ENCODE assay signal across 10 mouse cellular contexts in genomic region chr7:49163789-49164188, GRCm38 (mm10).
A peak's percentile ranks its signal among the peaks of the same experiment; 100 is the strongest.
DNase-seq lines count a peak whose midpoint lies in the region; ATAC-seq and TF ChIP-seq lines count a peak whose summit lies in the region.
"Had no signal": no experiment of that assay in that cellular context is flagged by ENCODE, and none has a peak within 500 bp of the region (broad histone marks: within the 10 kb centered on the region; RNA-seq: fewer than 3 reads in every experiment).

No protein-coding gene starts in this region.

- no peaks in the 10 kb centered on the region for H3K36me3 ChIP-seq in embryonic facial prominence, embryonic 13.5 days
- no peaks in the 10 kb centered on the region for H3K36me3 ChIP-seq in embryonic facial prominence, embryonic 10.5 days (replicated peaks)
- H3K36me3 ChIP-seq in midbrain, embryonic 14.5 days (ENCODE audit: control insufficient read depth, insufficient read depth, low read length) = no peaks in the 10 kb centered on the region

- H3K27ac ChIP-seq in embryonic facial prominence, embryonic 13.5 days = peak overlapping the region; percentile 16; the same call in 1 of the 2 replicates
- H3K27ac ChIP-seq in embryonic facial prominence, embryonic 10.5 days (replicated peaks) = no peak overlapping the region
- peak overlapping the region; percentile 43; the same call in 1 of the 2 replicates for H3K27ac ChIP-seq in layer of hippocampus, adult 2 months
- H3K27ac ChIP-seq in midbrain, embryonic 14.5 days (replicated peaks; ENCODE audit: low read depth, low read length) = peak overlapping the region; percentile 69

- whole genome bisulfite sequencing in embryonic facial prominence, embryonic 13.5 days = 40% methylated on average over 11 of the region's 11 CpGs
- 70% methylated on average over 11 of the region's 11 CpGs for WGBS in embryonic facial prominence, embryonic 10.5 days
- WGBS in midbrain, embryonic 14.5 days = 16% methylated on average over 11 of the region's 11 CpGs

- no peak overlapping the region for H3K4me3 ChIP-seq in embryonic facial prominence, embryonic 13.5 days
- H3K4me3 ChIP-seq in embryonic facial prominence, embryonic 10.5 days = no peak overlapping the region
- H3K4me3 ChIP-seq in layer of hippocampus, adult 2 months = 0 out of 2 replicates have a peak overlapping the region, but pooled peaks have one; percentile 20
- no peak overlapping the region for H3K4me3 ChIP-seq in midbrain, embryonic 14.5 days (replicated peaks; ENCODE audit: low read depth, low read length)

- no peak for TF ChIP-seq CTCF in layer of hippocampus, adult 2 months (conservative IDR thresholded peaks at IDR 0.05)

- H3K4me2 ChIP-seq in embryonic facial prominence, embryonic 13.5 days = no peak overlapping the region
- no peak overlapping the region for H3K4me2 ChIP-seq in midbrain, embryonic 14.5 days (ENCODE audit: low read length)

- no peaks in the 10 kb centered on the region for H3K27me3 ChIP-seq in embryonic facial prominence, embryonic 13.5 days
- H3K27me3 ChIP-seq in embryonic facial prominence, embryonic 10.5 days (replicated peaks; ENCODE audit: low read depth, poor library complexity, severe bottlenecking) = no peaks in the 10 kb centered on the region
- H3K27me3 ChIP-seq in midbrain, embryonic 14.5 days (ENCODE audit: control insufficient read depth, insufficient read depth, low read length) = no peaks in the 10 kb centered on the region

- no peak for DNase-seq in embryonic facial prominence, embryonic 10.5 days (ENCODE audit: low spot score)
- DNase-seq in layer of hippocampus, adult 2 months (ENCODE audit: low spot score in 2 of 2) = peak in 1 of 2 experiments; percentile 42
- DNase-seq in layer of hippocampus, adult 9-10 months (ENCODE audit: low spot score) = no peak
- peak; percentile 36 for DNase-seq in heart, postnatal 4 days
- DNase-seq in midbrain, embryonic 14.5 days = peak; percentile 73
- no peak for DNase-seq in adrenal gland, postnatal 36 days
- DNase-seq in gastrocnemius, postnatal 10 days = no peak
- DNase-seq: adrenal gland, postnatal 25 days had no signal

- no peak for ATAC-seq in embryonic facial prominence, embryonic 13.5 days (ENCODE audit: insufficient number of reproducible peaks, insufficient read depth, low FRiP score, low TSS enrichment, low read depth)
- ATAC-seq in midbrain, embryonic 14.5 days (ENCODE audit: low FRiP score, low TSS enrichment) = no peak
- ATAC-seq: intestine, embryonic 16.5 days had no signal

- 0 out of 2 replicates have a peak overlapping the region, but pooled peaks have one; percentile 3 for H3K9ac ChIP-seq in embryonic facial prominence, embryonic 13.5 days
- H3K9ac ChIP-seq in midbrain, embryonic 14.5 days (replicated peaks; ENCODE audit: low read length) = no peak overlapping the region

- H3K9me3 ChIP-seq in embryonic facial prominence, embryonic 13.5 days = no peaks in the 10 kb centered on the region
- H3K9me3 ChIP-seq in embryonic facial prominence, embryonic 10.5 days = no peaks in the 10 kb centered on the region
- H3K9me3 ChIP-seq in midbrain, embryonic 14.5 days (ENCODE audit: control insufficient read depth, low read length) = no peaks in the 10 kb centered on the region

- H3K4me1 ChIP-seq in embryonic facial prominence, embryonic 13.5 days = peaks cover 29% of the 10 kb centered on the region
- H3K4me1 ChIP-seq in embryonic facial prominence, embryonic 10.5 days = peaks cover 6% of the 10 kb centered on the region; the same call in 1 of the 2 replicates
- peaks cover 54% of the 10 kb centered on the region for H3K4me1 ChIP-seq in midbrain, embryonic 14.5 days (ENCODE audit: control insufficient read depth, insufficient read depth, low read length)

Comparison
In these comparisons a context has a peak if more than half of its experiments do, and no peak if none do; other contexts are left out.
1. DNase-seq: peak in heart, postnatal 4 days (single experiment) and midbrain, embryonic 14.5 days (single experiment); none in embryonic facial prominence, embryonic 10.5 days (single experiment), layer of hippocampus, adult 9-10 months (single experiment), adrenal gland, postnatal 36 days (0 of 2) and gastrocnemius, postnatal 10 days (single experiment).